Mouse (Mus musculus): ENCODE data around the gene Faf1. TPM values are rescaled to one million over a fixed set of nuclear protein-coding genes. Genes with fewer than 3 reads are reported as not detected.
A peak's percentile ranks its signal among the peaks of the same experiment; 100 is the strongest.

Gene Faf1
- 13.9 and 14.5 TPM in 2 replicates for polyA plus RNA-seq (2015; fragmentation: Nextera tagmentation; extraction: Ambion mirVana)

DNA sequence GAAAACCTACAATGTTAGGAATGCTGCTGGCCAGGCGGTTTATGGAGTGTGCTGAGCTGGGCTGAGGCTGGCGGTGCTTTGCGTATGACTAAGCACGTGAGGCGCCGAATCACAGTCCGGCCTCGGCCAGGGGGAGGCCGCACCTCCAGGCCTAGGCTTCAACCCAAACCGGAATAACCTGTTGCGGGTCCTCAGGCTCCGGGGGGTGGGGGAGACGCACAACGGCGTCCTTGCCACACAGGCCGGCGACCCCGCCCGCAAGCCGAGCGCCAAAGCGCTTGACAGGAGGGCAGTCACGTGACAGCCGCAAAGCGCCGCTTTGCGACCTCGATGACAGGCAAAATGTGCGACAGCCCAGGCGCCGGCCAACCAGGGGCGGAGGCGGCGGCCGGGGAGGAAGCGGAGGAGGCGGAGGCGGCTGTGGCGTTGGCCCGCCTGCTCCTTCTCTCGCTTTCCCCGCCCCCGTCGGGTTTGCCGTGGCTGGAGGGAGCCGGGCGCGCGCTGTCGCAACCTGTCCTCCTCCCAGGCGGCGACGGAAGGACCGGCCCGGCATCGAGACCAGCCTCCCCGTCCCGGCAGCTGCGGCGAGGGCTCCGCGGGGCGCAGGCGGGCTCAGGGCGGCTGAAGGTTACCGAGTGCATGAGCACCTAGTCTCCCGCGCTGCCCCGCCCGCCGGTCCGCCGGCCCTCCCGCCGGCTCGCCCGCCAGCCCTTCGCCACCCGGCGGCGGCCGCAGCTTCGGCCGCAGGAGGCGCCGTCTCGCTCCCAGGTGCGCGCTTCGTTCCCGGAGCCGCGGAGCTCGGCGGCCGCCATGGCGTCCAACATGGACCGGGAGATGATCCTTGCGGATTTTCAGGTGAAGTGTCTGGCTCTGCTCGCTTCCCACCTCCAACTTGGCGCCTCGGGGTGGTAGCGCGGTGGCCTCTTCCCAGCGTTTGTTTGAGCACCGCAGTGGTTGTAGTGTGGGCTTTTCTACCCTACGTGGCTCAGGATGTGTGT, at the start of gene Faf1:
Faf1 (plus strand) TSS at position 371 of the 998 bp plus-strand sequence.
- ATAC-seq (ENCODE audit: insufficient read depth), result peak; percentile 98
- H3K9ac ChIP-seq, result peak within 1 kb of the TSS; percentile 91

DNA sequence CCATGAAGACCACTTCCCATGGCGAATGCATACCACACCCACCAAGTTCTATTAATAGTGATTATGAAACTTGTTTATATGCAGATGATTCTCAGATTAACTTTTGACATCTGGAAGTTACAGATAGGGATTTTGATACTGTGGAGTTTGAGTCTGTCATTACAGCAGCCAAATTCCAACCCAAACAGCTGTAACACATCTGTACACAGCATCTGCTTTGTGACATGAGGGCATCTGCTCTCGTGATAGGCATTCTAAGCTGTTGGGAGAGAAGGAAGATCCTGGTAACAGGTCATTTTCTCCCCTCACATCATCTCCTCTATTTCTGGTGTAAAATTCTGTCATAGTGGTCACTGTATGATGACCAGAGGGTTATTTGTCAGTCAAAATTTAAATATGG, 46.2 kb upstream of the Faf1 start:
- Histone ChIP-seq H3K27me3 (no peaks in the 10 kb centered on the region), H3K4me2 (no peak overlapping the region), H3K4me3 (replicated peaks) (no peak overlapping the region), H3K36me3 (replicated peaks) (no peaks in the 10 kb centered on the region), H3K9ac (no peak overlapping the region), H3K4me1 (replicated peaks) (no peaks in the 10 kb centered on the region), H3K9me3 (replicated peaks) (no peaks in the 10 kb centered on the region), H3K27ac (replicated peaks) (no peak overlapping the region)
- WGBS (ENCODE audit: insufficient replicate concordance), result 45% methylated on average over 2 of the region's 2 CpGs
- ATAC-seq (ENCODE audit: insufficient read depth), result no peak

More for the DNA sequence above, at the start of gene Faf1:
- peak within 1 kb of the TSS; percentile 74 for H3K4me2 ChIP-seq
- peak within 1 kb of the TSS; percentile 92 for H3K4me3 ChIP-seq (replicated peaks)
- H3K4me1 ChIP-seq (replicated peaks), result peaks cover 35% of the 10 kb centered on the region
- H3K36me3 ChIP-seq (replicated peaks), result no peaks in the 10 kb centered on the region
- H3K27ac ChIP-seq (replicated peaks), result peak within 1 kb of the TSS; percentile 98
- no peaks in the 10 kb centered on the region for H3K9me3 ChIP-seq (replicated peaks)
- under 1% methylated on average over 107 of the region's 107 CpGs for WGBS (ENCODE audit: insufficient replicate concordance)
- H3K27me3 ChIP-seq, result no peaks in the 10 kb centered on the region

DNA sequence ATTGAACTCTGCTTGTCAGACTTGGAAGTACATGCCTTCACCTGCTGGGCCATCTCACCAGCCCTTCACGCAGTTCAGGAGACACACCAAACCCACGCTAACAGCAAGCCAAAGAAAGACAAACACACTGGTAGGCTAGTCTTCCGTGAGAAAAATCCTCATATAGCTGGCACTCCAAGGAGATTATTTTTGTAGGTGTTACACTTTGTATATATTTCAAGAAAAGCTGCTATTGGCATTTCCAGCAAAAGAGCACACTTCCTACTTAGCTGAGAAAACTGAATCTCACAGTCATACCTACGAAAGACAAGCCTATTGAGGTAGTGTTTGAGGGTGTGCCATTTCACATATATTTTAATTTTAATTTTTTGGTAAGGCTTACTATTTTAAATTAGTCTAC, 45.4 kb upstream of the Faf1 start:
- Histone ChIP-seq H3K4me1 (replicated peaks) (no peaks in the 10 kb centered on the region), H3K36me3 (replicated peaks) (no peaks in the 10 kb centered on the region), H3K27me3 (no peaks in the 10 kb centered on the region), H3K4me3 (replicated peaks) (no peak overlapping the region), H3K27ac (replicated peaks) (no peak overlapping the region), H3K4me2 (no peak overlapping the region), H3K9ac (no peak overlapping the region), H3K9me3 (replicated peaks) (no peaks in the 10 kb centered on the region)
- whole genome bisulfite sequencing (ENCODE audit: insufficient replicate concordance), result 60% methylated on average over 4 of the region's 4 CpGs
- no peak for ATAC-seq (ENCODE audit: insufficient read depth)

DNA sequence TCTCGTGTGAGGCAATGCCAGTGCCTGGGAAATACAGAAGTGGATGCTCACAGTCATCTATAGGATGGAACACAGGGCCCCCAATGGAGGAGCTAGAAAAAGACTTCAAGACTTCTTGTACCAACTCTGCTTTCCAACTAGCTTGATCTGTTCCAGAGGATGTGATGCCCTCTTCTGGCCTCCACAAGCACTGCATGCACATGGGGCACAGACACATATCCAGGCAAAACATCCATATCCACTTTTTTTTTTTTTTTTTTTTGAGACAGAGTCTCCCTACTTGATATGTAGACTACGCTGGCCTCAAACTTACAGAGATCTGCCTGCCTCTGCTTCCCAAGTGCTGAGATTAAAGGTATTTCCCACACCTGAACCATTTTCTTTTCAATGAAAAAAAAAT, 41.4 kb upstream of the Faf1 start:
- H3K9me3 ChIP-seq (replicated peaks), result no peaks in the 10 kb centered on the region
- no peak overlapping the region for H3K4me3 ChIP-seq (replicated peaks)
- no peaks in the 10 kb centered on the region for H3K4me1 ChIP-seq (replicated peaks)
- WGBS (ENCODE audit: insufficient replicate concordance), result 75% methylated on average over 2 of the region's 2 CpGs
- H3K36me3 ChIP-seq (replicated peaks), result no peaks in the 10 kb centered on the region
- no peak overlapping the region for H3K4me2 ChIP-seq
- no peaks in the 10 kb centered on the region for H3K27me3 ChIP-seq
- no peak for ATAC-seq (ENCODE audit: insufficient read depth)
- H3K9ac ChIP-seq, result no peak overlapping the region
- H3K27ac ChIP-seq (replicated peaks), result no peak overlapping the region

DNA sequence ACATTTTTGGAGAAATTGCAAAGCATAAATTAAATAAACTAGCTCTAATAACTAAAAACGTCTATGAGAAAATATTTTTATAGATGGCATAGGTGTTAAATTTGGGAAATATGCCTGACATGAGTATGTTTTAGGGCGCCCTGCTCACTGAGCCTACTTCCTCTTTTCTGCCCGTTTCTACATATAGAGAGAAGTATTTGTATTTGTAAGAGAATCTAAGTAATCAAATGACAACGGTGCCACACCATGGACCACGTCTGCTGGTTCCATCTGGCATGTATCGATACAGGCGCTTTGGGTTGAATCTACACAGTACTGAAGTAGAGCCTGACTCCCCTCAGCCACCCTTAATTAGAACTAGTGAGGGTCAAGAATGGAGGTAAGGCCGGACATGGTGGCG, 37.0 kb upstream of the Faf1 start:
- WGBS (ENCODE audit: insufficient replicate concordance), result 56% methylated on average over 9 of the region's 9 CpGs
- Histone ChIP-seq H3K9me3 (replicated peaks) (no peaks in the 10 kb centered on the region), H3K4me3 (replicated peaks) (no peak overlapping the region), H3K36me3 (replicated peaks) (no peaks in the 10 kb centered on the region), H3K9ac (no peak overlapping the region), H3K4me1 (replicated peaks) (no peaks in the 10 kb centered on the region), H3K27ac (replicated peaks) (no peak overlapping the region), H3K27me3 (no peaks in the 10 kb centered on the region), H3K4me2 (no peak overlapping the region)
- ATAC-seq (ENCODE audit: insufficient read depth), result no peak

DNA sequence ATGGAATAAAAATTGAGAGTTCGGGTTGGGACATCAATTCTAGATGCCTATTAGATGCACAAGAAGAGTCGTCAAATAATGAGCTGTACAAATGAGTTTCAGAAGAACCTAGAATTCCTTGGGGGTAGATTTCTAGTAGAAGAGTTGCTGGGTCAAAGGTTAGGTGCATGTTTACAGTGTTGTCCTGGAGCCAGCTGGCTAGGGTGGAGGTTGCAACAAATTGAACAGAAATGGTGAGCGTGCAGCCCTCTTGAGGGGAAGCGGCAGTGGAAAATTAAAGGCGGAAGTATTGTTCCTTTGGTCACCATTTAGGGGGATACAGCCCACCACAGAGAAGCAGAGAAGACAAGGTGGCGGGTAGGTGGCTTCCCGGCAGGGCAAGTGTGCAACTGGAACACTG, 36.2 kb upstream of the Faf1 start:
- Histone ChIP-seq H3K9me3 (replicated peaks) (no peaks in the 10 kb centered on the region), H3K27ac (replicated peaks) (no peak overlapping the region), H3K9ac (no peak overlapping the region), H3K4me1 (replicated peaks) (no peaks in the 10 kb centered on the region), H3K36me3 (replicated peaks) (no peaks in the 10 kb centered on the region), H3K4me2 (no peak overlapping the region), H3K4me3 (replicated peaks) (no peak overlapping the region), H3K27me3 (no peaks in the 10 kb centered on the region)
- 69% methylated on average over 7 of the region's 7 CpGs for WGBS (ENCODE audit: insufficient replicate concordance)
- ATAC-seq (ENCODE audit: insufficient read depth), result no peak

DNA sequence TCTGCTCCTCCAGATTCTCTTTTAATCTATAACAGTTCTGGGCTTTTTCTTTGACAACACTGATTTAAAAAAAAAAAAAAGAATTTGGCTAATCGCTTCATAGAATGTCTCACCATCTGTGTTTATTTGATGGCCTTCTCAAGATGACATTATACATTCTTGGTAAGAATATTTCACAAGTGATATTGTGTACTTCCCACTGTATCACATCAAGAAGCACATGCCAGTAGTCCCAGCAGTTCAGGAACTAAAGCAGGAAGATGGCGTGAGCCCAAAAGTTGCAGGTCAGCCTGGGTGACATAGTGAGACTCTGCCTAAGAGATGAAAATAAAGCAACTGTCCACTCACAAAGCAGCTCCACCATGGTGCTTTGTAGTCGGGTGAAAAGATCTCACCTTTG, 34.9 kb upstream of the Faf1 start:
- 62% methylated on average over 3 of the region's 3 CpGs for WGBS (ENCODE audit: insufficient replicate concordance)
- Histone ChIP-seq H3K4me2 (no peak overlapping the region), H3K4me3 (replicated peaks) (no peak overlapping the region), H3K4me1 (replicated peaks) (no peaks in the 10 kb centered on the region), H3K9me3 (replicated peaks) (no peaks in the 10 kb centered on the region), H3K36me3 (replicated peaks) (no peaks in the 10 kb centered on the region), H3K9ac (no peak overlapping the region), H3K27ac (replicated peaks) (no peak overlapping the region), H3K27me3 (no peaks in the 10 kb centered on the region)
- ATAC-seq (ENCODE audit: insufficient read depth), result no peak

DNA sequence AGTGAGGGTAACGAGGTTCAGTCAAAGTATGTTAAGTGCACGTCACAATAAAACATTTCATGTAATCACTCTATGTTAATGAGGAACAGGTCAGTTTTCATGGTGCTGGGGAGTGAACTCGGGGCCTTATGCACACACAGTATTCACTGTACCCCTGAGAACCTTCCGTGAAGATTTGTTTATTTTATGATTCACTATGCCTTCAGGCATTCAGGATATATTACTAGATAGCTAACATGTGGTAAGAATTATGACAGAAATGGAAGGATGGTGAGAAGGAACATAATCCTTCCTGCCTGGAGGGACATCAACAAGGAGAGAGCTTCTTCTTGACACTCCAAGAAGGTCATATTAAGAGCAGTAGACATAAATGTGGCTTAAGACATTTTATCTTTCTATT, 29.1 kb upstream of the Faf1 start:
- H3K27me3 ChIP-seq, result peaks cover 6% of the 10 kb centered on the region; the same call in 1 of the 2 replicates
- no peak overlapping the region for H3K4me2 ChIP-seq
- no peak overlapping the region for H3K9ac ChIP-seq
- no peak overlapping the region for H3K27ac ChIP-seq (replicated peaks)
- H3K36me3 ChIP-seq (replicated peaks), result no peaks in the 10 kb centered on the region
- ATAC-seq (ENCODE audit: insufficient read depth), result no peak
- H3K4me3 ChIP-seq (replicated peaks), result no peak overlapping the region
- no peaks in the 10 kb centered on the region for H3K4me1 ChIP-seq (replicated peaks)
- 62% methylated on average over 4 of the region's 4 CpGs for WGBS (ENCODE audit: insufficient replicate concordance)
- no peaks in the 10 kb centered on the region for H3K9me3 ChIP-seq (replicated peaks)

DNA sequence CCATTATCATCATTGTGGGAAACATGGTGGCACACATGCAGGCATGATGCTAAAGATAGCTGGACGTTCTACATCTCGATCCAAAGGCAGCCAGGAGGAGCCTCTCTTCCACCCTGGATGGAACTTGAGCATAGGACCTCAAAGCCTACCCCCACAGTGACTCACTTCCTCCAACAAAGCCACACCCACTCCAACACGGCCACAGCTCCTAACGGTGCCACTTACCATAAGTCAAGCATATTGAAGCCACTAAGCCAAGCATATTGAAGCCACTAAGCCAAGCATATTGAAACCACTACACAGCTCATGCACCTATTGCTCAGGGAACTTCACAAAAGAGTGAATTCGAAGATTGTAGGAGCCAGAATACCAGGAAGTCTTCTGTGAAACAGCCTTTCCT, 27.1 kb upstream of the Faf1 start:
- Histone ChIP-seq H3K4me2 (no peak overlapping the region), H3K4me3 (replicated peaks) (no peak overlapping the region), H3K9me3 (replicated peaks) (no peaks in the 10 kb centered on the region), H3K27ac (replicated peaks) (no peak overlapping the region), H3K9ac (no peak overlapping the region), H3K36me3 (replicated peaks) (no peaks in the 10 kb centered on the region), H3K4me1 (replicated peaks) (no peaks in the 10 kb centered on the region), H3K27me3 (peaks cover 12% of the 10 kb centered on the region)
- 48% methylated on average over 5 of the region's 5 CpGs for WGBS (ENCODE audit: insufficient replicate concordance)
- no peak for ATAC-seq (ENCODE audit: insufficient read depth)

DNA sequence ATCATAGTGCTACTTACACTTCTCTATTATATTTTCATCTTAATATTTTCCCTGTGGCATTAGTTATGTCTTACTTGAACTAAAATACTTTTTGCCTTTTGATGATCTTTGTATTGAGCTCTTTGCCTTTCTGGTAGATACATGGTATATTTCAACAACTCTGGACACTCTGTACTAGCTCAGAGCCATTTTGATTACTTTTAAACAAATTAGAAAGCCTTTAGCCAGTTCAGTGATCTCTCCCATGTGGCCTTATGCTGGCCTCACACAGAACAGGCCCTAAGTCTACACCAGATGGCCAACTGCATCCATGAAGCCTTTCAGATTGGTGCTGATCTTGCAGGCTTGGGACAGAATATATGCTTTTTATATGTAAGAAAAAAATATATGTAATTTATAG, 23.1 kb upstream of the Faf1 start:
- H3K27me3 ChIP-seq, result peaks cover 48% of the 10 kb centered on the region
- H3K9me3 ChIP-seq (replicated peaks), result no peaks in the 10 kb centered on the region
- H3K4me1 ChIP-seq (replicated peaks), result peaks cover 15% of the 10 kb centered on the region
- no peak overlapping the region for H3K27ac ChIP-seq (replicated peaks)
- H3K9ac ChIP-seq, result no peak overlapping the region
- ATAC-seq (ENCODE audit: insufficient read depth), result no peak
- no peaks in the 10 kb centered on the region for H3K36me3 ChIP-seq (replicated peaks)
- no peak overlapping the region for H3K4me2 ChIP-seq
- H3K4me3 ChIP-seq (replicated peaks), result no peak overlapping the region

DNA sequence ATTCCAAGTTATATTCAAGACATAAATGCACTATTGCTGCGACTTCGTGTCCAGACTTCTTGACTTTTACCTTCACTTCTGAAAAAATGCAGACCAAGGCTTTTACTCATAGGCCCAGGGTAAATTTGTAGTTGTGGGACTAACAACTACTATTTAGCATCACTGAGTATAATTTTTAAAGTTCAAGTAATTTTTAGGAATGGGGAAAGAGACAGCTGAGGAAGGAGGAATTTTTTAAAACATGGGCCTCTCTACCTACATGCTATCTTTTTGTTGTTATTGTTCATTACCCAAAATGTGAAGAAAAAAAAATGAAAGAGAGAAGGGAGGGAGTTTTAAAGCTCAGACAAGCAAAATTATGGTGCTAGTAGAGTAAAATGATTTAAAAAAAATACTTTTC, 21.7 kb upstream of the Faf1 start:
- Histone ChIP-seq H3K36me3 (replicated peaks) (no peaks in the 10 kb centered on the region), H3K4me3 (replicated peaks) (no peak overlapping the region), H3K9ac (no peak overlapping the region), H3K9me3 (replicated peaks) (no peaks in the 10 kb centered on the region), H3K27me3 (peaks cover 62% of the 10 kb centered on the region), H3K4me1 (replicated peaks) (peaks cover 15% of the 10 kb centered on the region), H3K4me2 (no peak overlapping the region), H3K27ac (replicated peaks) (no peak overlapping the region)
- 48% methylated on average over 2 of the region's 2 CpGs for WGBS (ENCODE audit: insufficient replicate concordance)
- no peak for ATAC-seq (ENCODE audit: insufficient read depth)
